Mouse (Mus musculus): ENCODE results near the gene Acer2.

GRCm38 (mm10) chr4:86916062-86916461 lies 41.9 kb downstream of the Acer2 start:
- TF ChIP-seq CTCF (IDR thresholded peaks at IDR 0.05; ENCODE audit: extremely low read depth, insufficient read depth, insufficient read length, insufficient replicate concordance) (no peak), POLR2A (IDR thresholded peaks at IDR 0.05; ENCODE audit: low read depth, low read length) (no peak)
